Mouse (Mus musculus) frontal cortex, adult 2 months (tissue): ENCODE measurements around the gene Zbtb40. TPM values are rescaled to one million over a fixed set of nuclear protein-coding genes. Genes with fewer than 3 reads are reported as not detected.

ENCODE experiments used
- DNase-seq, 2 experiments: peaks; one replicate each; pipeline ENCODE4 v3.0.0; 2022; ENCODE audit warnings: low spot score in 1 of 2; ENCODE audit errors: extremely low spot score in 1 of 2
- polyA plus RNA-seq: library from polyadenylated mRNA; depleted of rRNA; stranded (reverse); fragments of >200 nt; gene quantifications from 2 replicates; pipeline ENCODE4 v1.2.3, GENCODE M21; 2012; rRNA removed

The Zbtb40 gene
- polyA plus RNA-seq, result 7.4 and 7.5 TPM in 2 replicates

DNA sequence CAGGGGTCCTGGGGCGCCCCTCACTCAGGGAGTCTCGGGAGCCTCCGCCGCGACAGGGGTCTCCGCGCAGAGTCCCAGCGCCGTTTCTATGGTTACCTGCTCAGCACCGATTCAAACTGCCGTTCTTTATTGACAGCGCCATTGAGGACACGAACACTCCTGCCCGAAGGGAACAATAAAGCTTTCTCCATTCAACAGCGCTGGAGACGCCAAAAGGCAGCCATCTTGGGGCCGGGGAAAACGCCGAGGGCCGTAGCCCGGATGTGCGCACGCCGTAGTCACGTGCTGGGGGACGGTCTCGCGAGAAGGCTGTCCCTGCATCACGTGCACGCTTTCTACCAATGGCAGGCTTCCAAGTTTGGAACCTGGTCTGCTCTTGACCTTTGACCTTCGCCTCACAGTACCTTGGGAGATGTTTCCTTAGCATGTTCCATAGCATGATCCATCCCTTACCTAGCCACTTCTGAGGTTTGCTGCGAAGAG is at the start of gene Zbtb40:
TSS of gene Zbtb40 (minus strand) at position 252 of the 483 bp plus-strand sequence.
- peak; percentile 93 to 98 for DNase-seq

DNA sequence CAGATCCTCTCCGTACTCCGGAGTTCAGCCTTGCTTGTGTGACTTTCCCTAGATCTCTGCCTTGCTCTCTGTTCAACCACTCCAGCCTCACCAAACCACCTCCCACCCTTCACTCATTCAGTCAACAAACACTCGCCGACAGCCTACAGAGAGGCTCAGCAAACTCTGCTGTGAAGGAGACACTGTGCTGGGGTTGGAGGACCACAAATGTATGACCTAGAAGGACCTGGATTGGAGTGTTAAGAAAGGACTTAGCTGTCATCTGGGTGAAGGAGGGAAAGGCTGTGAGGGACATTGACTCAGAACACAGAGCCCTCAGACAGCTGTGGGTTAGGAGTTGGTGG is 49.4 kb upstream of the Zbtb40 start:
- DNase-seq, result no peak

DNA sequence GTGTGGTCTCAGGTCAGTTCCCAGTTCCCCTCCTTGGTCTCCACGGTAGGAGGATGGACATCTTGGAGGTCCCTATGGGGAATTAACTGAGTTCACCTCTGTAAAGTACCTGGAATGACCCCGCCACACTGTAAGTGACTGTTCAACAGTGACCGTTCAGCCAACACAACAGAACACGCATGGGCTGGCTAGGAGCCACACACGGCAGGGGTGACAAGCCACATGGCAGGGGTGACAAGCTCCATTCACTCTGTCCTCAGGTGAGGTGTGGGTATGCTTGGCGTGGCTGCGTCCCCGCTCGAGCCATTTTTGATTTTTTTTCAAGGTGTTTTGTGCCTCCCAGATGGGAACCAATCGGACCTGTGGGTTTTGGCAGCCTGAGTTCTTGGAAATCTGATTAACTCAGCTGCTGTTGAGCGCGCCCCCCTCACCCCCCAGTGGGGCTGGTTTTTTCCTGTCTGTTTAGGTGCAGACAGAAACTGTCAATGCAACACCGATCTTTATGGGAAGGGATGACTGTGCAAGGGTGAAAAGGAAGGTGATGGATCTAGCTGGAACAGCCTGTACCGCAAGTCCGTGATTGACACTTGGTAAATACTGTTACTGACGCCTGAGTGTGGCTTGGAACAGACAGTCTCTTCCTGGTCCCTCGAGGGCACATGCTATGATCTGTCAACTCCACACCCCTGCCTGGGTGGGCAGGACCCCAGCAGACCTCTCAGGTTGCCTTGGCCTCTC is 48.8 kb upstream of the Zbtb40 start:
- no peak for DNase-seq

DNA sequence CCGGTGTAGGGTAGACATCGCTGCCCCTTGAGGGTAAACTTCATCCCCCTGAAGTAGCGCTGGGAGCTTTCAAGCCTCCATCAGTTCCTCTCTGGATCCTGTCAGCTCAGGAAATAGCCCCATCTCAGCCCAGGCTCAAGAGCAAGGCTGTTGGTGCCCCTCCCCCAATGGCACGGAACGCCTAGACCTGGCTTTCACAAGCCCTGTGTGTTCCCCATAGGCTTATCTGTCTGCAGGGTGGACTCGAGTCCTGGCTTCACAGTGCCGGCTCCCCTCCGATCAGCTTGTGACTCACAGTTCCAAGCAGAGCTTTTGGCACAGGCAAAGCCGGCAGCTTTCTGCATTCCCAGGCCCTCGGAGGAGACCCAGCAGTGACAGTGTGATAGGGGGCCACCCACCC is 47.8 kb upstream of the Zbtb40 start:
- no peak for DNase-seq

- DNase-seq, result peak in 1 of 2 experiments; percentile 38
Measured at GRCm38 (mm10) chr4:137085083-137085810, 36.6 kb upstream of the Zbtb40 start.

DNA sequence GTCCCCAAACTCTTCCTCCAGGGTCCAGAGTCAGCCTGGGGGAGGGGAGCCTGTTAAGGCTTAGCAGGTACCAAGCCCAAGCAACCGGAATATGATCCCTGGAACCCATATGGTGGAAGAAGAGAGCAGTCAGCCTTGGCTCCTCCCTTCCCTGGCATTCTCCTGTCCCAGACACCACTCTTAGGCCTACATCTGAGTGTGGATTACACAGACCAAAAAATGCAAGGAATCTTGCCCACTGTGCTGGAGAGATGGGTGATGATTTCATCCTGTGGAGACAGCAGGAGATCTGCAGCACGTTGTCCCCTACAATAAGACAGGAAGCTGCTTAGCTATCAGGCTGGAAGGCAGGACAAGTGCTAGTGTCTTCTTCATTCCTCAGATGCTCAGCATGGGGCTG is 34.3 kb upstream of the Zbtb40 start:
- DNase-seq, result no peak

GRCm38 (mm10) chr4:137081401-137081800 is 32.8 kb upstream of the Zbtb40 start:
- DNase-seq, result no peak

DNA sequence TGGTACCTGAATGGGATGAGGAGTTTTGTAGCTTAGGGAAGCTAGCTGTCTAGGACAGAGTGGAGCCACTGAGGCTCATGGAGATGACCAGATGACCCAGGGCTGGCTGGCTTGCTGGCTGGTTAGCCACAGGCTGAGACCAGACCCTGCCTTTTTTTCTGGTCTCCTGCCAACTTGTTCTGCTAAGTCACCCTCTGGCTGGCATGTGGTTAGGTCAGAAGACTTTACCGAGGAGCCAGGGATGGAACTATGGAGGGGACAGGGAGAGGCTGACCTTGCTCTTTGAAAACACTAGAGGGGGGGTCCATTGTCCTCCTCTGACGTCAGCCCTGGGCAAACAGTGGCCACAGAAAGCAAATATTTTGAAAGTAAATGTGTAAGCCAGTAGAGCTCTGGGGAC is 28.6 kb upstream of the Zbtb40 start:
- no peak for DNase-seq

- DNase-seq, result no peak
Measured at GRCm38 (mm10) chr4:137071204-137071603, 22.6 kb upstream of the Zbtb40 start.

- DNase-seq, result no peak
Measured at GRCm38 (mm10) chr4:137068491-137068890, 19.9 kb upstream of the Zbtb40 start.

GRCm38 (mm10) chr4:137065846-137066245 is 17.2 kb upstream of the Zbtb40 start:
- no peak for DNase-seq

DNA sequence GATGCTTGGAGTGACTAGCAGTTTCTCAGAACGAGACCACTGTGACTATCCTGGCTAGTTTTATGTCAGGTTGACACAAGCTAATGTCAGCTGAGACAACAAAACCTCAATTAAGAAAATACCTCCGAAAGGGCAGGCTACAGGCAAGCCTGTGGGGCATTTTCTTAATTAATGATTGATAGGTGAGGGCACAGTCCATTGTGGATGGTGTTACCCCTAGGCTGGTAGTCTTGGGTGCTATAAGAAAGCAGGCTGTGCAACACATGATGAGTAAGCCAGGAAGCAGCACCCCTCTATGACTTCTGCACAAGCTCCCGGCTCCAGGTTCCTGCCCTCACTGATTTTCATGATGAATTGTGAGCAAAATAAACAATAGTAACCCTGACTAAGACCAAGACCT is 6.3 kb upstream of the Zbtb40 start:
- DNase-seq, result no peak

DNA sequence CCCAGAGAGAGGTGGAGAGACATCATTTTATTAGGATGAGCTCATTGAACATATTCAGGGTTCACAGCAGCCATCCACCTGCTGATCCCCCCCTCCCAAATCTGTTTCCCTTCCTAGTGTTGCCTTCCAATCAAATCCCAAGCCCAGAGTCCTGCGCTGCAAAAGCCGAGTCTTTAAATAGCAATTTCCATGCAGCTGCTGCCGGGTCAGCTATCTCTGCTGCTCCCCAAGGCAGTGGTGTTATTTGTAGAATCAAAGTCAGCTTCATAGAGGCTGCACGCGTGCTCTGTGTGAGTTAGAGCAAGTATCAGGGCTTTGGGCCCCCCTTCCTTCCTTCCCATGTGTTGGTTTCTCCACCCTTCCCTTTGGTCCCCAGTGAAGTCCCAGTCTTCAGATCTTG is 5.2 kb upstream of the Zbtb40 start:
- no peak for DNase-seq

GRCm38 (mm10) chr4:137047840-137048549 is 606 bp downstream of the Zbtb40 start:
- no peak for DNase-seq

GRCm38 (mm10) chr4:137046110-137046509 is 2.5 kb downstream of the Zbtb40 start:
- DNase-seq, result no peak

DNA sequence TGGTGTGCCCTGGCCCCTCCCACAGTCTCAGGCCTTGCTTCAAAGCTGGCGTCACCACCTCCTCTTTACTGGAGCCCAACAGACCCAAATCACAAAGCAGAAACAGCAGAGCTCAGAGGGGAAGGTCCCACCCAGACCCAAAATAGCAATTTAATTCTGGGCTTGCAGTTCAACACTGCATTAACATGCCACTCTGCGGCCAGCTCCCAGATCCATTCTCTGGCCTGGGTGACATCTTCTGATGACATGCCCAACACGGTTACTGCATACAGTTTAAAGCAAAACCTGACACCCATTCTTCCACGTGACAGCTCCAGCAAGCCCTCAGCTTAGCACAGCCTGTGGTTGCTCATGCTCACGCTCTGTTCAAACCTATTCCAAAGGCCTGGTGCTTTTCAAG is 4.1 kb downstream of the Zbtb40 start:
- DNase-seq, result peak in 1 of 2 experiments; percentile 27

- DNase-seq, result peak in 1 of 2 experiments; percentile 50
Measured at GRCm38 (mm10) chr4:137043799-137044198, 4.8 kb downstream of the Zbtb40 start.

GRCm38 (mm10) chr4:137042039-137042438 is 6.6 kb downstream of the Zbtb40 start:
- DNase-seq, result no peak

GRCm38 (mm10) chr4:137041161-137041621 is 7.4 kb downstream of the Zbtb40 start:
- no peak for DNase-seq

DNA sequence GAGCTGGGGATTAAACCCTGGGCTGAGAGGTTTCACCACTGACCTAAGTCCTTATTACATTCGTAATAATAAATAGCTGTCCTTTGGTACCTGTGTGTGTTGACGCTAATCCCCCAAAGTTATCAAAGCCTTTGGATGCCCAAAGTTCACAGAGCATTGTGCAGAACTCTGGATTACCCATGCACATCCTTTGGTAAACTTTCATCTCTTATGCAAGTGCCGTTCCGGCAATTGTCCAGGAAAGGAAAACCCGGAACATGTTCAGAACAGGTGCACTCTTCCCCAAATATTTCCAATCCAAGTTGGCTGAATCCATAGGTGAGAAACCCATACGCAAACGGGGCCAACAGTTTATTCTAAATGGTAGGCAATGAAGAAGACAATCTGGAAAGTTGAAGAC is 9.2 kb downstream of the Zbtb40 start:
- DNase-seq, result no peak

GRCm38 (mm10) chr4:137038501-137038900 is 10.1 kb downstream of the Zbtb40 start:
- DNase-seq, result no peak
